Mouse (Mus musculus): ENCODE data around the gene Anxa8. TPM values are rescaled to one million over a fixed set of nuclear protein-coding genes. Genes with fewer than 3 reads are reported as not detected.

Gene Anxa8
- polyA plus RNA-seq, 1 experiment = 6.2 TPM

DNA sequence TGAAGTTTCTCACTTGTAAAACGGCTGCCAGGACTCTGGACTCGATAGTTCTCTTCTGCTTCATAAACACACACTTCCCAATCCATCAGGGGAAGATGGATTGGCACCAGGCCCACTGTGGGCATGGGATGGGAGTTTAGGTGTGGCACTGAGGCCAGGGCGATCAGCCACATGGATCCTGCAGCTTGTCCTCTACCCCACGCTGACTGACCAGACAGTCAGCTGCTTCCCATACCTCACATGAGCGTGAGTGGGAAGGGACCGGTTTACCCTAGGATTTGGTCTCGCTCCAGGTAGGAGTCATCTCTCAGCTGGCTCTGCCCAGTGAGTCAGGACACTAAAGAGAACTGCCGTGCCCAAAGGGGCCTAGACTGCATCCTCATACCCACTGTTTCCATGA lies 4.0 kb downstream of the Anxa8 start:
- no peak for DNase-seq
- H3K27me3 ChIP-seq (ENCODE audit: control insufficient read depth, insufficient read depth, low read length) = no peaks in the 10 kb centered on the region
- TF ChIP-seq CTCF (IDR thresholded peaks at IDR 0.05; ENCODE audit: borderline replicate concordance, control insufficient read depth, extremely low read depth, insufficient read depth, low read length, poor library complexity) (no peak), POLR2A (IDR thresholded peaks at IDR 0.05; ENCODE audit: control insufficient read depth, extremely low read depth, insufficient read depth, low read length, poor library complexity) (no peak)
- H3K4me3 ChIP-seq (ENCODE audit: control insufficient read depth, insufficient read depth, low read length) = no peak overlapping the region
- WGBS = 87% methylated on average over 8 of the region's 8 CpGs
- no peaks in the 10 kb centered on the region for H3K4me1 ChIP-seq (replicated peaks; ENCODE audit: control insufficient read depth, insufficient read depth, low read length)
- H3K36me3 ChIP-seq (ENCODE audit: control insufficient read depth, insufficient read depth, low read length) = no peaks in the 10 kb centered on the region
- no peak overlapping the region for H3K27ac ChIP-seq (ENCODE audit: control insufficient read depth, insufficient read depth, low read length)

DNA sequence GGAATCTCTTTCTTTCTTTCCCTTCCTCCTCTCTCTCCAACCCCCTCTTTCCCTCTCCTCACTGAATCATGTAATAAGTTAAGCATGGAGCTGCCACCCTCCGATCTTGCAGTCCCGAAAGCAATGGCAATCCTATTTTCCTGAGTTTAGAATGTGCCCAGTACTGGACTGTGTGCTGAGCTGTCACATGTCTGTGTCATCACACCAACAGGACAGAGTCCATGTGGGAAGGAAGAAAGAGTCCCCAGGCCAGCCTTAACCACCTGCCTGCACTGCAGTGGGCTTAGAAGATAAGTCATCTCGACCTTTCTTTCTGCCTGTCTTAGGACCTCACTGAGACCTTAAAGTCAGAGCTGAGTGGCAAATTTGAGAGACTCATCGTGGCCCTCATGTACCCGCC lies 5.7 kb downstream of the Anxa8 start:
- H3K27me3 ChIP-seq (ENCODE audit: control insufficient read depth, insufficient read depth, low read length) = no peaks in the 10 kb centered on the region
- no peak for DNase-seq

DNA sequence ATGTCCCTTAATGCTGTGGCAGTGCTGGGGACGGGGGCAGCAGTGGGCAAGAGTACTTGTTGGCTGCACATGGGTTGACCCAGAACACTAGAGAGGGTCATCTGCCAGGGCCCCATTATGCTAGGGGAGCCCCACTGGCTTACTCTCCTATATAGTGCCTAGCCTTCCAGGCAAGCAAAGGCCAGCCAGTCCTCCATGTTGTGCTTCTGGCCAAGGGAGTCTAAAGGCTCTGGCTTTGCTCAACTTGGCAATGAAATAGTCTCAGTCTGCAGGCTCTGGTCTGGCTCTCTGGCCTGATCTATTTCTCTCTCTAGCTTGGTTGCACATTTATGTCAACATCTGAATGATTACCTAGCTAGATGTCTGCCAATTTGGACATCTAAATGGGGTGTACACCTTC lies 7.1 kb downstream of the Anxa8 start:
- no peak for TF ChIP-seq POLR2A (IDR thresholded peaks at IDR 0.05; ENCODE audit: control insufficient read depth, extremely low read depth, insufficient read depth, low read length, poor library complexity)
- Histone ChIP-seq H3K4me1 (replicated peaks; ENCODE audit: control insufficient read depth, insufficient read depth, low read length) (no peaks in the 10 kb centered on the region), H3K27ac (ENCODE audit: control insufficient read depth, insufficient read depth, low read length) (no peak overlapping the region), H3K4me3 (ENCODE audit: control insufficient read depth, insufficient read depth, low read length) (no peak overlapping the region), H3K27me3 (ENCODE audit: control insufficient read depth, insufficient read depth, low read length) (no peaks in the 10 kb centered on the region), H3K36me3 (ENCODE audit: control insufficient read depth, insufficient read depth, low read length) (no peaks in the 10 kb centered on the region)
- DNase-seq = no peak
- WGBS = 92% methylated on average over 1 of the region's 1 CpGs

More for the DNA sequence above, 5.7 kb downstream of the Anxa8 start:
- H3K27ac ChIP-seq (ENCODE audit: control insufficient read depth, insufficient read depth, low read length) = no peak overlapping the region
- TF ChIP-seq CTCF (IDR thresholded peaks at IDR 0.05; ENCODE audit: borderline replicate concordance, control insufficient read depth, extremely low read depth, insufficient read depth, low read length, poor library complexity) (no peak), POLR2A (IDR thresholded peaks at IDR 0.05; ENCODE audit: control insufficient read depth, extremely low read depth, insufficient read depth, low read length, poor library complexity) (no peak)
- 88% methylated on average over 5 of the region's 5 CpGs for WGBS
- no peaks in the 10 kb centered on the region for H3K36me3 ChIP-seq (ENCODE audit: control insufficient read depth, insufficient read depth, low read length)
- H3K4me1 ChIP-seq (replicated peaks; ENCODE audit: control insufficient read depth, insufficient read depth, low read length) = no peaks in the 10 kb centered on the region
- no peak overlapping the region for H3K4me3 ChIP-seq (ENCODE audit: control insufficient read depth, insufficient read depth, low read length)

DNA sequence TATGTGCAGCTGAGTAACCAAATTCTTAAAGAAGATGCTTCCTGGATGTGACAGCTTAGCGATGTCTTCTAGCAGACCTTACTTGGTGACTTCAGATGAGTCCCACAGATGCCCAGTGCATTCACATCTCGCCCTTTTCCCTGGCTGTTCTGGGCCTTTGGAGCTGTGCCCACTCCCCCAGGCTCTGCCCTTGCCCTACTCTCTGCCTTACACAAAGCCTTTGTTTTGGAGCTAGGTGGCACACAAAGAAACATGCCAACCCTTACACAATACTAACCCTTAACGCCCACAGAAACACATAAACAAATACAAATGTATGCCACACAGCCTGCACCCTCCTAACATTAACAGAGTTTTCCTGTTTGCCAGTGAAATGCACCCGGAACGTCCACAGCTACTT lies 10.4 kb downstream of the Anxa8 start:
- no peaks in the 10 kb centered on the region for H3K36me3 ChIP-seq (ENCODE audit: control insufficient read depth, insufficient read depth, low read length)
- no peak overlapping the region for H3K4me3 ChIP-seq (ENCODE audit: control insufficient read depth, insufficient read depth, low read length)
- TF ChIP-seq POLR2A (IDR thresholded peaks at IDR 0.05; ENCODE audit: control insufficient read depth, extremely low read depth, insufficient read depth, low read length, poor library complexity) = no peak
- TF ChIP-seq CTCF (IDR thresholded peaks at IDR 0.05; ENCODE audit: borderline replicate concordance, control insufficient read depth, extremely low read depth, insufficient read depth, low read length, poor library complexity) = no peak
- no peaks in the 10 kb centered on the region for H3K27me3 ChIP-seq (ENCODE audit: control insufficient read depth, insufficient read depth, low read length)
- H3K4me1 ChIP-seq (replicated peaks; ENCODE audit: control insufficient read depth, insufficient read depth, low read length) = no peaks in the 10 kb centered on the region
- H3K27ac ChIP-seq (ENCODE audit: control insufficient read depth, insufficient read depth, low read length) = no peak overlapping the region
- DNase-seq = no peak
- 87% methylated on average over 5 of the region's 5 CpGs for WGBS

DNA sequence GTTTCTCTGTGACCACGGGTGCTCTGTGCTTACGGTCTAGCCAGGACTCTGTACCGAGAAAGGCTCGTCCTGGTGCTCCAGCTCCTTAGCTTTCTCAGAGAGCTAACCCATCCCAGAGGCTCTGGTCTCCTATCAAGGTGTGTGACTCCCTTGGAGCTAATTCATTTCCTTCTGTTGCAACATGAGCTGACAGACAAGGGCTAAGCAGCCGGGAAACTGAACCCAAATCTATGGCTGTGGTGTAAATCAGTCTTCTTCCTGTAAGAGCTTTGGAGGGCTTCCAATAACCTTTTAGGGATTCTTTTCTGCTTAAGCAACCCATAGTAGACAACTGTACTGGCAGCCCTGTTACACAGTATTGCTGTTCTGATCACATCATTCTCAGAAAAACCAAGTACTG lies 16.8 kb downstream of the Anxa8 start, which contains the start of gene A630023A22Rik:
TSS of gene A630023A22Rik (minus strand) at position 154 of the 400 bp plus-strand sequence.
- no peaks in the 10 kb centered on the region for H3K36me3 ChIP-seq (ENCODE audit: control insufficient read depth, insufficient read depth, low read length)
- H3K4me1 ChIP-seq (replicated peaks; ENCODE audit: control insufficient read depth, insufficient read depth, low read length) = no peaks in the 10 kb centered on the region
- H3K27me3 ChIP-seq (ENCODE audit: control insufficient read depth, insufficient read depth, low read length) = no peaks in the 10 kb centered on the region
- no peak within 1 kb of the TSS for H3K4me3 ChIP-seq (ENCODE audit: control insufficient read depth, insufficient read depth, low read length)
- TF ChIP-seq POLR2A (IDR thresholded peaks at IDR 0.05; ENCODE audit: control insufficient read depth, extremely low read depth, insufficient read depth, low read length, poor library complexity) (no peak), CTCF (IDR thresholded peaks at IDR 0.05; ENCODE audit: borderline replicate concordance, control insufficient read depth, extremely low read depth, insufficient read depth, low read length, poor library complexity) (no peak)
- DNase-seq = no peak
- H3K27ac ChIP-seq (ENCODE audit: control insufficient read depth, insufficient read depth, low read length) = no peak within 1 kb of the TSS; the same call in 1 of the 2 replicates
- WGBS = 73% methylated on average over 5 of the region's 5 CpGs

DNA sequence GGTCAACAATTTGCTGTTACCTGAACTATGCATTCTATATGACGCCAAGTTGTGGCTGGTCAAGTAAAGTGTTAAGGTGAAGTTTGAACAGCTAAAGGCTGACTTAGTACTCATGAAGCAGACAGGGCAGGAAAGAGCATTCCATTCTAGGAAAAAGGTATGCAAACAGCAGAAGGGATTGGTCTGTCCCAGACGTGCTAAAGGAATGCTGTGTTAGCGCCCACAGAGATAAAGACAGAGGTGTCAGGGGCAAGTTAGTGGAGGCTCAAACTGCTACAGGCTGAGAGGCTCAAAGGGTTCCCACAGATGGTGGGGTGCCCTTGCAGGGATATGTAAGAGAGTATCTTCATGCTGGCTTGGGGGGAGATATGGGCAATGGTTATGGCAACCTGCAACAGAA lies 18.1 kb downstream of the Anxa8 start:
- no peak for DNase-seq
- Histone ChIP-seq H3K4me3 (ENCODE audit: control insufficient read depth, insufficient read depth, low read length) (no peak overlapping the region), H3K27ac (ENCODE audit: control insufficient read depth, insufficient read depth, low read length) (no peak overlapping the region), H3K27me3 (ENCODE audit: control insufficient read depth, insufficient read depth, low read length) (no peaks in the 10 kb centered on the region), H3K36me3 (ENCODE audit: control insufficient read depth, insufficient read depth, low read length) (no peaks in the 10 kb centered on the region), H3K4me1 (replicated peaks; ENCODE audit: control insufficient read depth, insufficient read depth, low read length) (no peaks in the 10 kb centered on the region)
- WGBS = 80% methylated on average over 3 of the region's 3 CpGs
- TF ChIP-seq CTCF (IDR thresholded peaks at IDR 0.05; ENCODE audit: borderline replicate concordance, control insufficient read depth, extremely low read depth, insufficient read depth, low read length, poor library complexity) (no peak), POLR2A (IDR thresholded peaks at IDR 0.05; ENCODE audit: control insufficient read depth, extremely low read depth, insufficient read depth, low read length, poor library complexity) (no peak)

DNA sequence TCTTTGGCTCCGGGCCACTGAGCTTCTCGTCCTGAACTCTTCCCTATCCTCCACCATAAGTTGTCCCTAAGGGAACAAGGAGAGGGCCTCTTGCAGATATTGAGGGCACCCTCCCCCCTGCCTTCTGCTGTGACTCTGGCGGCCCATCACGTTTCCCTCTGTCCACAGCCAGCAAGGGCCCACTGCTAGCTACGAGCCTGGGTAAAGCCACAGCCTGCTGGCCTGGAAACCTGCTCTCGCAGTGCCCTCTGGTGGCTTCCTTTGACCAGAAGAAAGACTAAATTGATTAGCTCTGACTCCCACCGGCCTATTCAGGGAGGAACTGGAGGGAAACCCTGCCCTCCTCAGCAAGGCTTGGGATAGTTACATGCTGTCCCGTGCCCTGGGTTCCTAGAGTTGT lies 19.1 kb downstream of the Anxa8 start:
- no peak for DNase-seq
- Histone ChIP-seq H3K36me3 (ENCODE audit: control insufficient read depth, insufficient read depth, low read length) (no peaks in the 10 kb centered on the region), H3K27ac (ENCODE audit: control insufficient read depth, insufficient read depth, low read length) (no peak overlapping the region), H3K4me1 (replicated peaks; ENCODE audit: control insufficient read depth, insufficient read depth, low read length) (no peaks in the 10 kb centered on the region), H3K27me3 (ENCODE audit: control insufficient read depth, insufficient read depth, low read length) (no peaks in the 10 kb centered on the region), H3K4me3 (ENCODE audit: control insufficient read depth, insufficient read depth, low read length) (no peak overlapping the region)
- TF ChIP-seq CTCF (IDR thresholded peaks at IDR 0.05; ENCODE audit: borderline replicate concordance, control insufficient read depth, extremely low read depth, insufficient read depth, low read length, poor library complexity) (no peak), POLR2A (IDR thresholded peaks at IDR 0.05; ENCODE audit: control insufficient read depth, extremely low read depth, insufficient read depth, low read length, poor library complexity) (no peak)
- WGBS = 32% methylated on average over 8 of the region's 8 CpGs
